Mouse (Mus musculus): ENCODE measurements around the gene Iqcj.

- TF ChIP-seq CEBPB (IDR thresholded peaks at IDR 0.05; ENCODE audit: insufficient read depth, poor library complexity, severe bottlenecking) (no peak), POLR2AphosphoS2 (IDR thresholded peaks at IDR 0.05; ENCODE audit: insufficient read length, low read depth) (no peak), POLR2A (IDR thresholded peaks at IDR 0.05; ENCODE audit: insufficient read length, low read depth) (no peak), E2F4 (IDR thresholded peaks at IDR 0.05; ENCODE audit: insufficient read depth) (no peak), MYOG (IDR thresholded peaks at IDR 0.05; ENCODE audit: control insufficient read depth in 1 of 3, insufficient read depth in 1 of 3, insufficient read length in 2 of 3, low read depth in 2 of 3) (no peak), TCF12 (IDR thresholded peaks at IDR 0.05; ENCODE audit: insufficient read depth, poor library complexity, severe bottlenecking) (no peak), MAX (IDR thresholded peaks at IDR 0.05; ENCODE audit: low read depth) (no peak)
Observed at GRCm38 (mm10) chr3:68036097-68036496, 144.1 kb downstream of the Iqcj start.

All from myocyte (in vitro differentiated cells).